Mouse (Mus musculus): ENCODE measurements at regions not wholly inside any gene's neighbourhood (a gene's known extent, or its start where the extent isn't known, plus 50 kb on each side); places are given as distances from the start of the nearest gene placed in this dataset.
"Not testable (repeated sequence)": the region's sequence is repeated elsewhere in the genome, so short reads cannot be mapped to it uniquely, and the experiment has no call there.

GRCm38 (mm10) chr11:114500416-114500815 lies 167.9 kb upstream of the Rpl38 start:
- 88% methylated on average over 7 of the region's 7 CpGs for WGBS

GRCm38 (mm10) chr11:114499665-114500064 lies 168.7 kb upstream of the Rpl38 start:
- 89% methylated on average over 12 of the region's 12 CpGs for WGBS
- no peak for DNase-seq (ENCODE audit: low read depth, low spot score)

More at GRCm38 (mm10) chr11:114500416-114500815, 167.9 kb upstream of the Rpl38 start:
- DNase-seq (ENCODE audit: low read depth, low spot score), result no peak

GRCm38 (mm10) chr11:114495520-114495921 lies 172.8 kb upstream of the Rpl38 start:
- WGBS, result 48% methylated on average over 5 of the region's 5 CpGs
- DNase-seq (ENCODE audit: low read depth, low spot score), result no peak

- WGBS, result 27% methylated on average over 8 of the region's 8 CpGs
- DNase-seq (ENCODE audit: low read depth, low spot score), result no peak
Observed at GRCm38 (mm10) chr11:114486455-114486854, 181.9 kb upstream of the Rpl38 start.

GRCm38 (mm10) chr11:114485429-114485828 lies 182.9 kb upstream of the Rpl38 start:
- DNase-seq (ENCODE audit: low read depth, low spot score), result no peak
- 54% methylated on average over 15 of the region's 15 CpGs for WGBS

GRCm38 (mm10) chr11:114484668-114484953 lies 183.7 kb upstream of the Rpl38 start:
- no peak for DNase-seq (ENCODE audit: low read depth, low spot score)
- WGBS, result 70% methylated on average over 4 of the region's 4 CpGs

- DNase-seq (ENCODE audit: low read depth, low spot score), result no peak
- WGBS, result 67% methylated on average over 12 of the region's 12 CpGs
Observed at GRCm38 (mm10) chr11:114483823-114484667, 184.3 kb upstream of the Rpl38 start.

GRCm38 (mm10) chr11:114483350-114483749 lies 185.0 kb upstream of the Rpl38 start:
- WGBS, result 78% methylated on average over 7 of the region's 7 CpGs
- not testable (repeated sequence) for DNase-seq (ENCODE audit: low read depth, low spot score)

GRCm38 (mm10) chr11:114482070-114482469 lies 186.3 kb upstream of the Rpl38 start:
- DNase-seq (ENCODE audit: low read depth, low spot score), result no peak
- WGBS, result 61% methylated on average over 10 of the region's 10 CpGs

GRCm38 (mm10) chr11:114481037-114481436 lies 187.3 kb upstream of the Rpl38 start:
- 67% methylated on average over 7 of the region's 7 CpGs for WGBS
- no peak for DNase-seq (ENCODE audit: low read depth, low spot score)

GRCm38 (mm10) chr11:114480119-114480540 lies 188.2 kb upstream of the Rpl38 start:
- DNase-seq (ENCODE audit: low read depth, low spot score), result no peak
- WGBS, result 83% methylated on average over 8 of the region's 8 CpGs

GRCm38 (mm10) chr11:114478736-114479135 lies 189.6 kb upstream of the Rpl38 start:
- DNase-seq (ENCODE audit: low read depth, low spot score), result peak; percentile 19
- WGBS, result 8% methylated on average over 7 of the region's 7 CpGs

- no peak for DNase-seq (ENCODE audit: low read depth, low spot score)
Observed at GRCm38 (mm10) chr11:114477365-114477764, 191.0 kb upstream of the Rpl38 start.

GRCm38 (mm10) chr11:114472501-114473260 lies 195.6 kb upstream of the Rpl38 start:
- no peak for DNase-seq (ENCODE audit: low read depth, low spot score)
- 32% methylated on average over 22 of the region's 22 CpGs for WGBS

More at GRCm38 (mm10) chr11:114477365-114477764, 191.0 kb upstream of the Rpl38 start:
- WGBS, result 78% methylated on average over 3 of the region's 3 CpGs

- DNase-seq (ENCODE audit: low read depth, low spot score), result no peak
- WGBS, result 1% methylated on average over 8 of the region's 8 CpGs
Observed at GRCm38 (mm10) chr11:114468394-114468793, 199.9 kb upstream of the Rpl38 start.

- DNase-seq (ENCODE audit: low read depth, low spot score), result no peak
- 5% methylated on average over 8 of the region's 8 CpGs for WGBS
Observed at GRCm38 (mm10) chr11:114467803-114468202, 200.5 kb upstream of the Rpl38 start.

- WGBS, result 50% methylated on average over 5 of the region's 5 CpGs
Observed at GRCm38 (mm10) chr11:114465486-114465885, 202.8 kb upstream of the Rpl38 start.

GRCm38 (mm10) chr11:114462755-114463374 lies 205.5 kb upstream of the Rpl38 start:
- DNase-seq (ENCODE audit: low read depth, low spot score), result no peak
- WGBS, result 18% methylated on average over 6 of the region's 6 CpGs

More at GRCm38 (mm10) chr11:114465486-114465885, 202.8 kb upstream of the Rpl38 start:
- DNase-seq (ENCODE audit: low read depth, low spot score), result no peak

GRCm38 (mm10) chr11:114454876-114455330 lies 213.4 kb upstream of the Rpl38 start:
- DNase-seq (ENCODE audit: low read depth, low spot score), result no peak
- 55% methylated on average over 12 of the region's 12 CpGs for WGBS

- no peak for DNase-seq (ENCODE audit: low read depth, low spot score)
- 32% methylated on average over 13 of the region's 13 CpGs for WGBS
Observed at GRCm38 (mm10) chr11:114448776-114449401, 219.4 kb upstream of the Rpl38 start.

Measured in large intestine, adult 2 months (tissue).